Mouse (Mus musculus): ENCODE measurements around the gene Gmps. TPM values are rescaled to one million over a fixed set of nuclear protein-coding genes. Genes with fewer than 3 reads are reported as not detected.

Gmps gene
- polyA plus RNA-seq, 1 experiment from 2014 or later, result 51.8 TPM

DNA sequence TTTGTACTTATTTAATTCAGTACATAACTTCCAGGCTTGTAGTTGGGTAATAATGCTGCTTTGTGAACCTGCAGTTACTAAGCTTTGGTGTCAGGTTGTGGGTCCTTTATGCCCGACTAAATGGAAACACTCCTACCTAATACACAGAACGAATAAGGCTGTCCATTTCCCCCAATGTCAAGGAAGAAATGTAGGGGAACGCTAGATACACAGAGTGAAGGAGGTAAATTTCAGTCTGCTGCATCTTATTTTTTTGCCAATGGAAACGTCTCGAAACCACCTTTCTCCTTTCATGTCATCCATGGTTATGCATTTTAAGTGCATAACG lies 11.0 kb upstream of the Gmps start:
- peak overlapping the region; percentile 55 for H3K4me2 ChIP-seq (replicated peaks; ENCODE audit: low read depth, low read length)
- no peaks in the 10 kb centered on the region for H3K9me3 ChIP-seq (ENCODE audit: control insufficient read depth, low read depth, low read length)
- WGBS, result 78% methylated on average over 6 of the region's 6 CpGs
- H3K4me3 ChIP-seq (ENCODE audit: low read depth, low read length), result peak overlapping the region; percentile 90
- H3K27me3 ChIP-seq (ENCODE audit: control insufficient read depth, insufficient read depth, low read length), result no peaks in the 10 kb centered on the region
- H3K9ac ChIP-seq (replicated peaks; ENCODE audit: low read depth, low read length), result no peak overlapping the region
- ATAC-seq (ENCODE audit: insufficient number of reproducible peaks, insufficient read depth, low FRiP score, low read depth), result no peak
- H3K27ac ChIP-seq (ENCODE audit: low read length), result peak overlapping the region; percentile 45; the same call in 1 of the 2 replicates
- no peaks in the 10 kb centered on the region for H3K36me3 ChIP-seq (ENCODE audit: control insufficient read depth, insufficient read depth, low read length)
- H3K4me1 ChIP-seq (ENCODE audit: control insufficient read depth, insufficient read depth, low read length), result peaks cover 8% of the 10 kb centered on the region; the same call in 1 of the 2 replicates

DNA sequence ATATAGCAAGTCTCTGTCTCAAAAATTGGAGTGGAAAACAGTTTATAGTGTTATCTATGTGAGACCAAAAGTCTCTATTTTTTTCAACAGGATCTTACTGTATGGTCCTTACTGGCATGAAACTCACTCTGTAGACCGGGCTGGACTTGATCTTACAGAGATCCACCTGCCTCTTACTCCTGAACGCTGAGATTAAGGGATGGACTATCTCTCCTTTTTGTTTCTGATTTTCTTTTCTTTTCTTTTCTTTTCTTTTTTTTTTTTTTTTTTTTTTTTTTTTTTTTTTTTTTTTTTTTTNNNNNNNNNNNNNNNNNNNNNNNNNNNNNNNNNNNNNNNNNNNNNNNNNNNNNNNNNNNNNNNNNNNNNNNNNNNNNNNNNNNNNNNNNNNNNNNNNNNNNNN lies 10.0 kb upstream of the Gmps start:
- WGBS, result 72% methylated on average over 2 of the region's 2 CpGs
- H3K9me3 ChIP-seq (ENCODE audit: control insufficient read depth, low read depth, low read length), result no peaks in the 10 kb centered on the region
- H3K4me2 ChIP-seq (replicated peaks; ENCODE audit: low read depth, low read length), result no peak overlapping the region
- H3K9ac ChIP-seq (replicated peaks; ENCODE audit: low read depth, low read length), result no peak overlapping the region
- H3K4me1 ChIP-seq (ENCODE audit: control insufficient read depth, insufficient read depth, low read length), result peaks cover 8% of the 10 kb centered on the region; the same call in 1 of the 2 replicates
- no peak overlapping the region for H3K27ac ChIP-seq (ENCODE audit: low read length)
- no peak overlapping the region for H3K4me3 ChIP-seq (ENCODE audit: low read depth, low read length)
- H3K36me3 ChIP-seq (ENCODE audit: control insufficient read depth, insufficient read depth, low read length), result no peaks in the 10 kb centered on the region
- ATAC-seq (ENCODE audit: insufficient number of reproducible peaks, insufficient read depth, low FRiP score, low read depth), result no peak
- H3K27me3 ChIP-seq (ENCODE audit: control insufficient read depth, insufficient read depth, low read length), result no peaks in the 10 kb centered on the region

DNA sequence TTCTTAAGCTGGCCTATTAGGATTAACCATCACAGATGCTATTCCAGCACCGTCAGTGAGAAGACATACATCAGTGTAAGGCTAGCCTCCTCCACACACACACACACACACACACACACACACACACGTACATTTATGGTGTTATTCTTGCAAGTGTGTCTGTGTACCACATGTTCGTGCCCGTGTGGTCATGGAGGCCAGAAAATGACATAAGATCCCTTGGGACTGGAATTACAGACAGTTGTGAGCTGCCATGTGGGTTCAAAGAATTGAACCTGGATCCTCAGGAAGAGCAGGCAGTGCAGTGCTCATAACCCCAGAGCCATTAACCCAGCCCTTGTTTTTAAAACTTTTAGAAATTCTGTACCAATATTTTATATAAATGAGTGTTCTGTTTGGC lies 2.0 kb downstream of the Gmps start:
- Histone ChIP-seq H3K4me3 (ENCODE audit: low read depth, low read length) (no peak overlapping the region), H3K4me2 (replicated peaks; ENCODE audit: low read depth, low read length) (peak overlapping the region; percentile 76; the same call in 1 of the 2 replicates), H3K4me1 (ENCODE audit: control insufficient read depth, insufficient read depth, low read length) (peaks cover 8% of the 10 kb centered on the region), H3K27ac (ENCODE audit: low read length) (no peak overlapping the region), H3K9me3 (ENCODE audit: control insufficient read depth, low read depth, low read length) (no peaks in the 10 kb centered on the region), H3K36me3 (ENCODE audit: control insufficient read depth, insufficient read depth, low read length) (peaks cover 12% of the 10 kb centered on the region), H3K27me3 (ENCODE audit: control insufficient read depth, insufficient read depth, low read length) (no peaks in the 10 kb centered on the region), H3K9ac (replicated peaks; ENCODE audit: low read depth, low read length) (no peak overlapping the region)
- 74% methylated on average over 4 of the region's 4 CpGs for WGBS
- ATAC-seq (ENCODE audit: insufficient number of reproducible peaks, insufficient read depth, low FRiP score, low read depth), result no peak

GRCm38 (mm10) chr3:63986656-63987055 lies 10.8 kb downstream of the Gmps start:
- Histone ChIP-seq H3K36me3 (ENCODE audit: control insufficient read depth, insufficient read depth, low read length) (peaks cover 66% of the 10 kb centered on the region), H3K9ac (replicated peaks; ENCODE audit: low read depth, low read length) (no peak overlapping the region), H3K27me3 (ENCODE audit: control insufficient read depth, insufficient read depth, low read length) (no peaks in the 10 kb centered on the region), H3K9me3 (ENCODE audit: control insufficient read depth, low read depth, low read length) (no peaks in the 10 kb centered on the region), H3K4me2 (replicated peaks; ENCODE audit: low read depth, low read length) (no peak overlapping the region), H3K4me3 (ENCODE audit: low read depth, low read length) (no peak overlapping the region), H3K27ac (ENCODE audit: low read length) (no peak overlapping the region), H3K4me1 (ENCODE audit: control insufficient read depth, insufficient read depth, low read length) (no peaks in the 10 kb centered on the region)
- WGBS, result 81% methylated on average over 1 of the region's 1 CpGs
- ATAC-seq (ENCODE audit: insufficient number of reproducible peaks, insufficient read depth, low FRiP score, low read depth), result no peak

GRCm38 (mm10) chr3:63988722-63989440 lies 13.0 kb downstream of the Gmps start:
- Histone ChIP-seq H3K4me1 (ENCODE audit: control insufficient read depth, insufficient read depth, low read length) (no peaks in the 10 kb centered on the region), H3K27me3 (ENCODE audit: control insufficient read depth, insufficient read depth, low read length) (no peaks in the 10 kb centered on the region), H3K36me3 (ENCODE audit: control insufficient read depth, insufficient read depth, low read length) (peaks cover 69% of the 10 kb centered on the region), H3K4me2 (replicated peaks; ENCODE audit: low read depth, low read length) (no peak overlapping the region), H3K4me3 (ENCODE audit: low read depth, low read length) (no peak overlapping the region), H3K9ac (replicated peaks; ENCODE audit: low read depth, low read length) (no peak overlapping the region), H3K27ac (ENCODE audit: low read length) (no peak overlapping the region), H3K9me3 (ENCODE audit: control insufficient read depth, low read depth, low read length) (no peaks in the 10 kb centered on the region)
- WGBS, result 89% methylated on average over 3 of the region's 3 CpGs
- no peak for ATAC-seq (ENCODE audit: insufficient number of reproducible peaks, insufficient read depth, low FRiP score, low read depth)

- H3K4me2 ChIP-seq (replicated peaks; ENCODE audit: low read depth, low read length), result no peak overlapping the region
- WGBS, result 94% methylated on average over 3 of the region's 3 CpGs
- no peaks in the 10 kb centered on the region for H3K4me1 ChIP-seq (ENCODE audit: control insufficient read depth, insufficient read depth, low read length)
- H3K27me3 ChIP-seq (ENCODE audit: control insufficient read depth, insufficient read depth, low read length), result no peaks in the 10 kb centered on the region
- ATAC-seq (ENCODE audit: insufficient number of reproducible peaks, insufficient read depth, low FRiP score, low read depth), result no peak
- no peak overlapping the region for H3K9ac ChIP-seq (replicated peaks; ENCODE audit: low read depth, low read length)
- H3K27ac ChIP-seq (ENCODE audit: low read length), result no peak overlapping the region
- no peaks in the 10 kb centered on the region for H3K36me3 ChIP-seq (ENCODE audit: control insufficient read depth, insufficient read depth, low read length)
- H3K9me3 ChIP-seq (ENCODE audit: control insufficient read depth, low read depth, low read length), result no peaks in the 10 kb centered on the region
- H3K4me3 ChIP-seq (ENCODE audit: low read depth, low read length), result no peak overlapping the region
These were observed 45.5 kb downstream of the Gmps start for GRCm38 (mm10) chr3:64021436-64021835.

DNA sequence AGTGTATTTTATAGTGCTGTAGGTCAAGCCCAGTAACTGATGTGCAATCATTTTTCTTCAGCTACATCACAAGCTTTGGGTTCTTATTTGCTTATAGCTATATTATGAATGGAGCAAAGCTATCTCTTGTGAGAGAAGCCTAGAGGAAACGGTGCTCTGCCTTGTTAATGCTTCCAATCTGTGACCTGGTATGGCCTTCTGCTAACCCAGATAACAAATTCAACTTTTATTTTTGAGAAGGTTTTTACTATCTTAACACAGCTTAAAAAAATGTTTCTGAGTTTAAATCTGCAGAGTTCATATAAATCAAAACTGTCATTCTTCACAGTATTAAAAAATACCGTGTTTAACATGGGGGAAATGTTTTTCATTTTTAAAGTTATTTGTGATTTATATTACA lies 46.0 kb downstream of the Gmps start:
- Histone ChIP-seq H3K9me3 (ENCODE audit: control insufficient read depth, low read depth, low read length) (no peaks in the 10 kb centered on the region), H3K4me1 (ENCODE audit: control insufficient read depth, insufficient read depth, low read length) (no peaks in the 10 kb centered on the region), H3K27me3 (ENCODE audit: control insufficient read depth, insufficient read depth, low read length) (no peaks in the 10 kb centered on the region), H3K9ac (replicated peaks; ENCODE audit: low read depth, low read length) (no peak overlapping the region), H3K4me2 (replicated peaks; ENCODE audit: low read depth, low read length) (no peak overlapping the region), H3K36me3 (ENCODE audit: control insufficient read depth, insufficient read depth, low read length) (no peaks in the 10 kb centered on the region), H3K27ac (ENCODE audit: low read length) (no peak overlapping the region), H3K4me3 (ENCODE audit: low read depth, low read length) (no peak overlapping the region)
- ATAC-seq (ENCODE audit: insufficient number of reproducible peaks, insufficient read depth, low FRiP score, low read depth), result no peak
- WGBS, result 83% methylated on average over 2 of the region's 2 CpGs

DNA sequence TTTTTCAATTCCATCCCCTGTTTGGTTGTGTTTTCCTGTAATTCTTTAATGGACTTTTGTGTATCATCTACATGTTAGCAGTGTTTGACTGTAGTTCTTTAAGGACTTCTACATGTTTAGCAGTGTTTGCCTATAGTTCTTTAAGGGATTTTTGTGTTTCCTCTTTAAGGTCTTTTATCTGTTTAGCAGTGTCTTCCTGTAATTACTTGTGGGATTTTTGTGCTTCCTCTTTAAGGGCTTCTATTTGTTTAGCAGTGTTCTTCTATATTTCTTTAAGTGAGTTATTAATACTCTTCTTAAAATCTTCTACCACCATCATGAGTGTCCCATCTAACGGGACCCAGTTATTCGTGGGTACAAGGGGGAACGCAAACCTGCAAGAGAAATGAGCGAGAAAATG lies 53.9 kb downstream of the Gmps start:
- no peaks in the 10 kb centered on the region for H3K9me3 ChIP-seq (ENCODE audit: control insufficient read depth, low read depth, low read length)
- no peaks in the 10 kb centered on the region for H3K27me3 ChIP-seq (ENCODE audit: control insufficient read depth, insufficient read depth, low read length)
- no peaks in the 10 kb centered on the region for H3K4me1 ChIP-seq (ENCODE audit: control insufficient read depth, insufficient read depth, low read length)
- no peak overlapping the region for H3K4me2 ChIP-seq (replicated peaks; ENCODE audit: low read depth, low read length)
- H3K4me3 ChIP-seq (ENCODE audit: low read depth, low read length), result no peak overlapping the region
- ATAC-seq (ENCODE audit: insufficient number of reproducible peaks, insufficient read depth, low FRiP score, low read depth), result no peak
- H3K9ac ChIP-seq (replicated peaks; ENCODE audit: low read depth, low read length), result no peak overlapping the region
- H3K36me3 ChIP-seq (ENCODE audit: control insufficient read depth, insufficient read depth, low read length), result no peaks in the 10 kb centered on the region
- no peak overlapping the region for H3K27ac ChIP-seq (ENCODE audit: low read length)
- WGBS, result 96% methylated on average over 4 of the region's 4 CpGs

Data from stomach, embryonic 14.5 days (tissue).